Mouse (Mus musculus) cerebellum, adult 2 months (tissue): ENCODE measurements at regions not wholly inside any gene's neighbourhood (a gene's known extent, or its start where the extent isn't known, plus 50 kb on each side); places are given as distances from the start of the nearest gene placed in this dataset.

Experiments used
- CTCF ChIP-seq: fragments of 200-500 bp; IDR thresholded peaks from 2 replicates; pipeline ENCODE4 v1.5.1; 2011; ENCODE audit warnings: low read depth, mild to moderate bottlenecking, control low read depth, low read length, moderate library complexity, borderline replicate concordance; ENCODE audit not compliant: insufficient read depth
- POLR2A ChIP-seq: fragments of 200-500 bp; IDR thresholded peaks from 2 replicates; pipeline ENCODE4 v1.6.1; 2011; ENCODE audit warnings: low read length, control low read depth, borderline replicate concordance; ENCODE audit not compliant: insufficient read depth

- TF ChIP-seq CTCF (no peak), POLR2A (no peak)
Observed at GRCm38 (mm10) chr10:111813736-111814135, 158.7 kb upstream of the Krr1 start.
